Mouse (Mus musculus): ENCODE measurements at regions not wholly inside any gene's neighbourhood (a gene's known extent, or its start where the extent isn't known, plus 50 kb on each side); places are given as distances from the start of the nearest gene placed in this dataset.

- TF ChIP-seq POLR2A (IDR thresholded peaks at IDR 0.05; ENCODE audit: extremely low read depth, insufficient read depth, low read length) (no peak), CTCF (IDR thresholded peaks at IDR 0.05; ENCODE audit: low read depth, low read length) (no peak)
- Histone ChIP-seq H3K4me3 (ENCODE audit: insufficient read depth, low read depth, low read length) (no peak overlapping the region), H3K27ac (replicated peaks; ENCODE audit: insufficient read depth, low read depth, low read length) (no peak overlapping the region), H3K9ac (ENCODE audit: low read depth, low read length) (no peak overlapping the region), H3K27me3 (ENCODE audit: control insufficient read depth, insufficient read depth, low read length) (no peaks in the 10 kb centered on the region), H3K4me1 (ENCODE audit: control insufficient read depth, insufficient read depth, low read length) (no peaks in the 10 kb centered on the region), H3K36me3 (ENCODE audit: control insufficient read depth, insufficient read depth, low read length) (no peaks in the 10 kb centered on the region), H3K79me2 (ENCODE audit: control insufficient read depth, insufficient read depth, low read length) (no peaks in the 10 kb centered on the region)
- DNase-seq (ENCODE audit: extremely low read depth, low read depth, low spot score) = no peak
- WGBS = 74% methylated on average over 3 of the region's 3 CpGs
Measured at GRCm38 (mm10) chr15:93155756-93156155, 119.2 kb downstream of the Gxylt1 start.

- no peak for DNase-seq (ENCODE audit: extremely low read depth, low read depth, low spot score)
- WGBS = 62% methylated on average over 4 of the region's 4 CpGs
- H3K79me2 ChIP-seq (ENCODE audit: control insufficient read depth, insufficient read depth, low read length) = no peaks in the 10 kb centered on the region
- no peak overlapping the region for H3K9ac ChIP-seq (ENCODE audit: low read depth, low read length)
- no peaks in the 10 kb centered on the region for H3K27me3 ChIP-seq (ENCODE audit: control insufficient read depth, insufficient read depth, low read length)
- H3K4me1 ChIP-seq (ENCODE audit: control insufficient read depth, insufficient read depth, low read length) = no peaks in the 10 kb centered on the region
- H3K27ac ChIP-seq (replicated peaks; ENCODE audit: insufficient read depth, low read depth, low read length) = no peak overlapping the region
- no peak for TF ChIP-seq POLR2A (IDR thresholded peaks at IDR 0.05; ENCODE audit: extremely low read depth, insufficient read depth, low read length)
- no peak for TF ChIP-seq CTCF (IDR thresholded peaks at IDR 0.05; ENCODE audit: low read depth, low read length)
- no peak overlapping the region for H3K4me3 ChIP-seq (ENCODE audit: insufficient read depth, low read depth, low read length)
- no peaks in the 10 kb centered on the region for H3K36me3 ChIP-seq (ENCODE audit: control insufficient read depth, insufficient read depth, low read length)
Measured at GRCm38 (mm10) chr15:93154022-93154421, 121.0 kb downstream of the Gxylt1 start.

- no peak for TF ChIP-seq POLR2A (IDR thresholded peaks at IDR 0.05; ENCODE audit: extremely low read depth, insufficient read depth, low read length)
- no peak for TF ChIP-seq CTCF (IDR thresholded peaks at IDR 0.05; ENCODE audit: low read depth, low read length)
- H3K36me3 ChIP-seq (ENCODE audit: control insufficient read depth, insufficient read depth, low read length) = no peaks in the 10 kb centered on the region
- no peak for DNase-seq (ENCODE audit: extremely low read depth, low read depth, low spot score)
- no peaks in the 10 kb centered on the region for H3K79me2 ChIP-seq (ENCODE audit: control insufficient read depth, insufficient read depth, low read length)
- H3K4me1 ChIP-seq (ENCODE audit: control insufficient read depth, insufficient read depth, low read length) = no peaks in the 10 kb centered on the region
- H3K27ac ChIP-seq (replicated peaks; ENCODE audit: insufficient read depth, low read depth, low read length) = no peak overlapping the region
- WGBS = 77% methylated on average over 9 of the region's 9 CpGs
- H3K4me3 ChIP-seq (ENCODE audit: insufficient read depth, low read depth, low read length) = no peak overlapping the region
- no peak overlapping the region for H3K9ac ChIP-seq (ENCODE audit: low read depth, low read length)
- no peaks in the 10 kb centered on the region for H3K27me3 ChIP-seq (ENCODE audit: control insufficient read depth, insufficient read depth, low read length)
Measured at GRCm38 (mm10) chr15:93144899-93145298, 130.1 kb downstream of the Gxylt1 start.

GRCm38 (mm10) chr15:93144264-93144663 lies 130.7 kb downstream of the Gxylt1 start:
- no peaks in the 10 kb centered on the region for H3K79me2 ChIP-seq (ENCODE audit: control insufficient read depth, insufficient read depth, low read length)
- WGBS = 77% methylated on average over 4 of the region's 4 CpGs
- no peaks in the 10 kb centered on the region for H3K4me1 ChIP-seq (ENCODE audit: control insufficient read depth, insufficient read depth, low read length)
- no peak overlapping the region for H3K9ac ChIP-seq (ENCODE audit: low read depth, low read length)
- no peak for TF ChIP-seq CTCF (IDR thresholded peaks at IDR 0.05; ENCODE audit: low read depth, low read length)
- no peaks in the 10 kb centered on the region for H3K36me3 ChIP-seq (ENCODE audit: control insufficient read depth, insufficient read depth, low read length)
- no peak overlapping the region for H3K27ac ChIP-seq (replicated peaks; ENCODE audit: insufficient read depth, low read depth, low read length)
- no peak overlapping the region for H3K4me3 ChIP-seq (ENCODE audit: insufficient read depth, low read depth, low read length)
- no peaks in the 10 kb centered on the region for H3K27me3 ChIP-seq (ENCODE audit: control insufficient read depth, insufficient read depth, low read length)
- DNase-seq (ENCODE audit: extremely low read depth, low read depth, low spot score) = no peak

DNA sequence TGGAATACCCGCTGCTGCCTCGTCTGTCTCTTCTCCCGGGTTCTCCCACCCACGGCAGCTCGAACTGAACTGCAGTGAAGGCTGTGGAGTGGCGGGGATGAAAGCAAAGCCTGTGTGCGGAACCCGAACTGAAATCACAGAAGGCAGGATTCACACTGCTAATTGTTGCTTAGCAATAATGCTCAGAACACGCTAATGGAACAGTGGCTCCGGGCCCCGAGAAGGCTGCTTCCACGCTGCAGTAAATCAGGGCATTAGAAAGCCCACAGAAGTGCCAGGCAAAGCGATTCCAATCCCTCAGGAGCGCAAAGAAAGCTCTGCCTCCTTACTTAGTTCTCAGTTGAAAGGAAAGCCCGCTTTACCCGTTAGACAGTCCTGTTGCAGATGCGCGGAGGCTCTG lies 141.6 kb downstream of the Gxylt1 start:
- no peak overlapping the region for H3K9ac ChIP-seq (ENCODE audit: low read depth, low read length)
- no peaks in the 10 kb centered on the region for H3K4me1 ChIP-seq (ENCODE audit: control insufficient read depth, insufficient read depth, low read length)
- no peak overlapping the region for H3K27ac ChIP-seq (replicated peaks; ENCODE audit: insufficient read depth, low read depth, low read length)
- 82% methylated on average over 18 of the region's 18 CpGs for WGBS
- no peak for TF ChIP-seq CTCF (IDR thresholded peaks at IDR 0.05; ENCODE audit: low read depth, low read length)
- no peak for TF ChIP-seq POLR2A (IDR thresholded peaks at IDR 0.05; ENCODE audit: extremely low read depth, insufficient read depth, low read length)
- H3K27me3 ChIP-seq (ENCODE audit: control insufficient read depth, insufficient read depth, low read length) = no peaks in the 10 kb centered on the region
- no peaks in the 10 kb centered on the region for H3K36me3 ChIP-seq (ENCODE audit: control insufficient read depth, insufficient read depth, low read length)
- H3K79me2 ChIP-seq (ENCODE audit: control insufficient read depth, insufficient read depth, low read length) = no peaks in the 10 kb centered on the region
- DNase-seq (ENCODE audit: extremely low read depth, low read depth, low spot score) = no peak
- no peak overlapping the region for H3K4me3 ChIP-seq (ENCODE audit: insufficient read depth, low read depth, low read length)

DNA sequence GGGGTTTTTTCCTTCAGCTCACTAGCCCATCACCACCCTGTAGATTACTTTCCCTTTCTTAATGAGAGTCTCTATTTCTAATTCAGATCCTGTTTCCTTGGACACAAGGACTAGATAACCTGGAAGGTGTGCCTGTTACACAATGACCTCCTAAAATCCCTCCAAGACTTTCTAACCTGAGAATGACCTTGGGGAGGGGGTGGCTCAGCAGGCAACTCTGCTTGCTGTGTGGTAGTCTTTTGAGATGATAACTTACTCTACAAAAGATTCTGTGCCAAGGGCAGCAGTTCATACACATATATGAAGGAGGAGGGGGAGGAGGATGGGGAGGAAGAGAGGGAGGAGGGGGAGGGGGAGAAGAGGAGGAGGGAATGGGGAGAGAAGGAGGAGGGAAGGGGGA lies 143.9 kb downstream of the Gxylt1 start:
- H3K4me1 ChIP-seq (ENCODE audit: control insufficient read depth, insufficient read depth, low read length) = no peaks in the 10 kb centered on the region
- H3K27me3 ChIP-seq (ENCODE audit: control insufficient read depth, insufficient read depth, low read length) = no peaks in the 10 kb centered on the region
- no peaks in the 10 kb centered on the region for H3K36me3 ChIP-seq (ENCODE audit: control insufficient read depth, insufficient read depth, low read length)
- DNase-seq (ENCODE audit: extremely low read depth, low read depth, low spot score) = no peak
- H3K79me2 ChIP-seq (ENCODE audit: control insufficient read depth, insufficient read depth, low read length) = no peaks in the 10 kb centered on the region
- no peak for TF ChIP-seq POLR2A (IDR thresholded peaks at IDR 0.05; ENCODE audit: extremely low read depth, insufficient read depth, low read length)
- no peak for TF ChIP-seq CTCF (IDR thresholded peaks at IDR 0.05; ENCODE audit: low read depth, low read length)
- no peak overlapping the region for H3K4me3 ChIP-seq (ENCODE audit: insufficient read depth, low read depth, low read length)
- no peak overlapping the region for H3K9ac ChIP-seq (ENCODE audit: low read depth, low read length)
- no peak overlapping the region for H3K27ac ChIP-seq (replicated peaks; ENCODE audit: insufficient read depth, low read depth, low read length)
